In the genomic region with DNA sequence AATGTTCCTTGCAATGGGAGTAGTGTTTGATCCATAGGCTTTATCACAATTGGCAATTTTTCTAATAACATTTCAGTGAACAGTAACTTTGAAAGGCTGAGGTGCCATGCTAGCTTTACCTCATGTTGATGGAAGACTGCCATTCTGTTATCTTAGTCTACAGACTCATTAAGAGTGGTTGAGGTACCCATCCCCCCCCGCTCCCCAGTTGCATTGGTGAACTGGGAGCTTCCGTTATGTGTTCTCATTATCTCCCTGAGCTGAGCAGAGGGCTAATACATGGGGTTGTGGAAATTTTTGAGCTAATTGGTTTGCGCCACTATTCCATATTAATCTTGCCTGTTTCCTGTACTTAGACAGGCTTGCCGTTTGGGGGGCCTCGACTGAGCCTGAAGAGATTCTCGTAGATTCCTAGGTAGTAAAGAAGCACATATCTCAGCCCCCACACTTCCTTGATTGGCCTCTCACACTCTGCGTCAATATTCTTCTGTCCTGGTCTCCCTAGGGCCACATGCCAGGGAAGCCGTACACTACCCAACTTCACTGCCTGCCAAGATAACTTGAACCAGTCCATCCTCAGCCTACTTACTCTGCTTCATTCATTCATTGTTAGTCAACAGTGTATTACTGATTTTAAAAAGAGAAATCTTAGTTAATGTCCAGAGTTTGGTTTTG, we compare ENCODE assay signal across 26 mouse cellular contexts.
A peak's percentile ranks its signal among the peaks of the same experiment; 100 is the strongest.
DNase-seq lines count a peak whose midpoint lies in the region; ATAC-seq and TF ChIP-seq lines count a peak whose summit lies in the region.
"Had no signal": no experiment of that assay in that cellular context is flagged by ENCODE, and none has a peak within 500 bp of the region (broad histone marks: within the 10 kb centered on the region; RNA-seq: fewer than 3 reads in every experiment).

No protein-coding gene starts in this region.

- H3K4me2 ChIP-seq in liver, embryonic 14.5 days (ENCODE audit: low read depth), result peak overlapping the region; percentile 23
- no peak overlapping the region for H3K4me2 ChIP-seq in midbrain, embryonic 16.5 days (ENCODE audit: low read length)
- H3K4me2 ChIP-seq: hindbrain, embryonic 12.5 days had no signal

- no peak overlapping the region for H3K4me3 ChIP-seq in liver, embryonic 14.5 days (ENCODE audit: insufficient read depth in 1 of 2, low read depth in 2 of 2, low read length in 2 of 2)
- H3K4me3 ChIP-seq in midbrain, embryonic 16.5 days (ENCODE audit: low read depth, low read length), result no peak overlapping the region
- H3K4me3 ChIP-seq: embryonic facial prominence, embryonic 10.5 days; erythroblast, embryonic 14.5 days; forebrain, embryonic 10.5 days; heart, embryonic 10.5 days; hindbrain, embryonic 12.5 days had no signal

- 11% methylated on average over 8 of the region's 8 CpGs for WGBS in liver, embryonic 14.5 days (ENCODE audit: insufficient replicate concordance)
- 82% methylated on average over 8 of the region's 8 CpGs for WGBS in midbrain, embryonic 16.5 days

- no peaks in the 10 kb centered on the region for H3K36me3 ChIP-seq in liver, embryonic 14.5 days (replicated peaks; ENCODE audit: control insufficient read depth, insufficient read depth, low read depth)
- H3K36me3 ChIP-seq in midbrain, embryonic 16.5 days (ENCODE audit: control insufficient read depth, insufficient read depth, low read length), result no peaks in the 10 kb centered on the region
- H3K36me3 ChIP-seq: G1E; hindbrain, embryonic 12.5 days had no signal

- TF ChIP-seq EP300 in liver, embryonic 14.5 days (IDR thresholded peaks at IDR 0.05; ENCODE audit: low read depth), result peak; percentile 51; the same call in 1 of the 2 replicates

- peak overlapping the region; percentile 15 for H3K27ac ChIP-seq in liver, embryonic 14.5 days
- H3K27ac ChIP-seq in midbrain, embryonic 16.5 days (ENCODE audit: low read length), result no peak overlapping the region
- H3K27ac ChIP-seq: embryonic facial prominence, embryonic 10.5 days; forebrain, embryonic 10.5 days; heart, embryonic 10.5 days; hindbrain, embryonic 12.5 days had no signal

- H3K9ac ChIP-seq in liver, embryonic 14.5 days (replicated peaks), result no peak overlapping the region
- H3K9ac ChIP-seq in midbrain, embryonic 16.5 days (ENCODE audit: low read depth, low read length), result no peak overlapping the region
- H3K9ac ChIP-seq: hindbrain, embryonic 12.5 days had no signal

- no peaks in the 10 kb centered on the region for H3K27me3 ChIP-seq in liver, embryonic 14.5 days (ENCODE audit: control insufficient read depth, insufficient read depth, low read length)
- no peaks in the 10 kb centered on the region for H3K27me3 ChIP-seq in midbrain, embryonic 16.5 days (ENCODE audit: control insufficient read depth, insufficient read depth, low read depth, low read length)
- H3K27me3 ChIP-seq: hindbrain, embryonic 12.5 days; Patski had no signal

- peaks cover 18 to 48% of the 10 kb centered on the region in 2 experiments for H3K4me1 ChIP-seq in liver, embryonic 14.5 days (replicated peaks; ENCODE audit: control insufficient read depth in 2 of 2, insufficient read depth in 2 of 2, low read length in 1 of 2)
- peaks cover 6% of the 10 kb centered on the region; the same call in 1 of the 2 replicates for H3K4me1 ChIP-seq in midbrain, embryonic 16.5 days (ENCODE audit: control insufficient read depth, insufficient read depth, low read length)

- H3K9me3 ChIP-seq in liver, embryonic 14.5 days (ENCODE audit: control insufficient read depth, low read length), result no peaks in the 10 kb centered on the region
- H3K9me3 ChIP-seq in midbrain, embryonic 16.5 days (replicated peaks; ENCODE audit: control insufficient read depth, low read length, poor library complexity, severe bottlenecking), result no peaks in the 10 kb centered on the region
- H3K9me3 ChIP-seq: embryonic facial prominence, embryonic 10.5 days; forebrain, embryonic 10.5 days; heart, embryonic 10.5 days; hindbrain, embryonic 12.5 days had no signal

- DNase-seq in MEL-GATA-1-ER (ENCODE audit: extremely low read depth, low read depth), result peak; percentile 44
- DNase-seq in liver, result peak; percentile 79
- no peak for DNase-seq in liver, embryonic 14.5 days (ENCODE audit: low read depth in 3 of 3, low spot score in 3 of 3)
- DNase-seq in kidney, postnatal 14 days, result no peak
- no peak for DNase-seq in ovary, postnatal 36 days (ENCODE audit: low spot score)
- DNase-seq: adrenal gland, postnatal 14 days; cerebellum, adult 18-20 months; cerebellum, adult 9-11 months; cerebellum, postnatal 36 days; gastrocnemius, postnatal 10 days; heart, adult 18-20 months; heart, postnatal 10 days; heart, postnatal 4 days had no signal

- peak; percentile 79 for ATAC-seq in liver, embryonic 14.5 days (ENCODE audit: insufficient read depth)
- peak; percentile 63 for ATAC-seq in megakaryocyte progenitor cell, adult 5-6 weeks (replicated peaks; ENCODE audit: poor library complexity)
- no peak for ATAC-seq in midbrain, embryonic 16.5 days
- ATAC-seq: activated CD4-positive, CD25-positive, alpha-beta regulatory T cell, adult 4 months; CD4-positive, CD25-positive, alpha-beta regulatory T cell, adult 4 months; forebrain, embryonic 16.5 days; hindbrain, embryonic 16.5 days; Patski had no signal

- no peak for TF ChIP-seq CTCF in liver, embryonic 14.5 days (IDR thresholded peaks at IDR 0.05; ENCODE audit: low read depth)

Comparison
In these comparisons a context has a peak if more than half of its experiments do, and no peak if none do; other contexts are left out.
1. DNase-seq: peak in MEL-GATA-1-ER (single experiment) and liver (single experiment); none in liver, embryonic 14.5 days (0 of 3), kidney, postnatal 14 days (single experiment) and ovary, postnatal 36 days (single experiment).